Mouse (Mus musculus): Measurements from ENCODE around the gene Gnat2. TPM values are rescaled to one million over a fixed set of nuclear protein-coding genes. Genes with fewer than 3 reads are reported as not detected.

Gene Gnat2
- total and polyA plus RNA-seq, 3 experiments, result 2.0 to 10.2 (median 2.4) TPM

DNA sequence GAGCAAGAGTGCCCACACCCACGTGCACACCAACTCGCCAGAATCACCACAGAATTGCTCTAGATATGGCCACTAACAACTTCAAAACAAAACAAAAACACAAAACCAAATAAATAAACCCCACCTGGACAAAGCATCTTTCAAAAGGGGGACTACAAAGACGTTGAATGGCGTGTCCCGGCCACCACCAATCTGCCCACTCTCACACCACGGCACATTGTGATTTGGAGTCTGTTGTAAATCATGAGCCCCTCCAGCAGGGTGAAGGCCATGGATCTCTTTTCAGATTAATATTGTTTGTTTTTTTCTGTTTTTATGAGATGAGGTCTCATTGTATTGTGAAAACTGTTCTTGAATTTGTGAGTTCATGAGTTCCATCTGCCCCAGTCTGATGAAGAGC, 9.5 kb downstream of the Gnat2 start:
- H3K4me3 ChIP-seq (ENCODE audit: low read depth, low read length), result no peak overlapping the region
- ATAC-seq (ENCODE audit: extremely low read depth, insufficient number of reproducible peaks, low FRiP score, poor library complexity, severe bottlenecking) (no peak), DNase-seq (ENCODE audit: low spot score) (no peak)
- no peaks in the 10 kb centered on the region for H3K9me3 ChIP-seq (replicated peaks)
- peaks cover 55% of the 10 kb centered on the region for H3K4me1 ChIP-seq (ENCODE audit: insufficient read depth, low read depth, low read length)
- no peak for TF ChIP-seq POLR2AphosphoS5 (IDR thresholded peaks at IDR 0.05; ENCODE audit: insufficient replicate concordance, low read depth, low read length)
- TF ChIP-seq CTCF (IDR thresholded peaks at IDR 0.05; ENCODE audit: low read depth, low read length), result no peak
- no peak for TF ChIP-seq GATA1 (IDR thresholded peaks at IDR 0.05; ENCODE audit: borderline replicate concordance, low read length)
- TF ChIP-seq TAL1 (conservative IDR thresholded peaks at IDR 0.05; ENCODE audit: low read depth, low read length), result no peak
- no peak for TF ChIP-seq GATA2 (IDR thresholded peaks at IDR 0.05; ENCODE audit: borderline replicate concordance, low read depth, low read length)
- peaks cover 68% of the 10 kb centered on the region for H3K36me3 ChIP-seq (replicated peaks)
- no peaks in the 10 kb centered on the region for H3K27me3 ChIP-seq (ENCODE audit: insufficient read depth, low read length)

DNA sequence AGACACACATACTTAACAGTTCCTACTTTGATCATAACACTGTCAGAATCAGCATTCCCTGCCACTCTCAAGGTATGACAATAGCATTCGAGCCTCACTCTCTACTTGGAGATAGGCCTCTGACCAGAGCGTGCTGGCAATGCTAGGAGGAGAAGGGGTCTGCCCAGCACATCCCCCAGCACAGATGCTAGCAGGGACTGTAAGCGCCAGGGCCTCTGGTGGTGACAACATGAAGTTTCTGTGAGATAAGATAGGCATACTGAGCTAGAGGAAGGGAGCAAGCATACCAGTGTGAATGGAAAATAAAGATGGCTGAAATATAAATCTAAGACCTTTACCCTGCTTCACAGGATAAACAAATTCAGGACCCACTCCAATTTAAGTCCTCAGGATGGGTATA, 12.7 kb downstream of the Gnat2 start:
- DNase-seq (ENCODE audit: low spot score) (no peak), ATAC-seq (ENCODE audit: extremely low read depth, insufficient number of reproducible peaks, low FRiP score, poor library complexity, severe bottlenecking) (no peak)
- Histone ChIP-seq H3K4me3 (ENCODE audit: low read depth, low read length) (no peak overlapping the region), H3K36me3 (replicated peaks) (peaks cover 80% of the 10 kb centered on the region), H3K4me1 (ENCODE audit: insufficient read depth, low read depth, low read length) (peaks cover 25% of the 10 kb centered on the region), H3K27me3 (ENCODE audit: insufficient read depth, low read length) (no peaks in the 10 kb centered on the region), H3K9me3 (replicated peaks) (no peaks in the 10 kb centered on the region)
- TF ChIP-seq TAL1 (conservative IDR thresholded peaks at IDR 0.05; ENCODE audit: low read depth, low read length), result no peak
- no peak for TF ChIP-seq GATA2 (IDR thresholded peaks at IDR 0.05; ENCODE audit: borderline replicate concordance, low read depth, low read length)
- no peak for TF ChIP-seq POLR2AphosphoS5 (IDR thresholded peaks at IDR 0.05; ENCODE audit: insufficient replicate concordance, low read depth, low read length)
- no peak for TF ChIP-seq GATA1 (IDR thresholded peaks at IDR 0.05; ENCODE audit: borderline replicate concordance, low read length)
- TF ChIP-seq CTCF (IDR thresholded peaks at IDR 0.05; ENCODE audit: low read depth, low read length), result no peak

GRCm38 (mm10) chr3:108111320-108111719, 18.7 kb downstream of the Gnat2 start:
- H3K36me3 ChIP-seq (replicated peaks), result peaks cover 93% of the 10 kb centered on the region
- H3K4me1 ChIP-seq (ENCODE audit: insufficient read depth, low read depth, low read length), result peaks cover 13% of the 10 kb centered on the region
- H3K27me3 ChIP-seq (ENCODE audit: insufficient read depth, low read length), result no peaks in the 10 kb centered on the region
- no peaks in the 10 kb centered on the region for H3K9me3 ChIP-seq (replicated peaks)
- no peak overlapping the region for H3K4me3 ChIP-seq (ENCODE audit: low read depth, low read length)
- TF ChIP-seq GATA2 (IDR thresholded peaks at IDR 0.05; ENCODE audit: borderline replicate concordance, low read depth, low read length) (no peak), POLR2AphosphoS5 (IDR thresholded peaks at IDR 0.05; ENCODE audit: insufficient replicate concordance, low read depth, low read length) (no peak), GATA1 (IDR thresholded peaks at IDR 0.05; ENCODE audit: borderline replicate concordance, low read length) (no peak), CTCF (IDR thresholded peaks at IDR 0.05; ENCODE audit: low read depth, low read length) (no peak), TAL1 (conservative IDR thresholded peaks at IDR 0.05; ENCODE audit: low read depth, low read length) (no peak)
- no peak for ATAC-seq (ENCODE audit: extremely low read depth, insufficient number of reproducible peaks, low FRiP score, poor library complexity, severe bottlenecking)
- DNase-seq (ENCODE audit: low spot score), result no peak

DNA sequence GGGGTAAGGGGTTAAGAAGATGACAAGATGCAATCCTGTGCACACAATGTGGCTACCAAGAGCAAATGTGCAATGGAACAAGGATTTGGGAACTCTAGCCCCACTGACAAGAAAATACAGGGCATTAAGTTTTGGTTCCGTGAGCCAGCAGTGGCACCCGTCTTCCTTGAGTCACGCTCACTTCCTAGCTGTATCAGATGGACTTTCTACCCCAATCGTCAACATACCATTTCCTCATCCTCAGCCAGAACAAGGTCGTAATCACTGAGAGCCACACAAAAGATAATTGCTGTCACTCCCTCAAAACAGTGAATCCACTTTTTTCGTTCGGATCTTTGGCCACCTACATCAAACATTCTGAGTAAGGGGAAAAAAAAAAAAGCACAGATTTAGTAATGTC, 19.7 kb downstream of the Gnat2 start:
- ATAC-seq (ENCODE audit: extremely low read depth, insufficient number of reproducible peaks, low FRiP score, poor library complexity, severe bottlenecking), result no peak
- no peaks in the 10 kb centered on the region for H3K27me3 ChIP-seq (ENCODE audit: insufficient read depth, low read length)
- TF ChIP-seq GATA1 (IDR thresholded peaks at IDR 0.05; ENCODE audit: borderline replicate concordance, low read length) (no peak), TAL1 (conservative IDR thresholded peaks at IDR 0.05; ENCODE audit: low read depth, low read length) (no peak), GATA2 (IDR thresholded peaks at IDR 0.05; ENCODE audit: borderline replicate concordance, low read depth, low read length) (no peak), CTCF (IDR thresholded peaks at IDR 0.05; ENCODE audit: low read depth, low read length) (no peak), POLR2AphosphoS5 (IDR thresholded peaks at IDR 0.05; ENCODE audit: insufficient replicate concordance, low read depth, low read length) (no peak)
- no peaks in the 10 kb centered on the region for H3K9me3 ChIP-seq (replicated peaks)
- no peak for DNase-seq (ENCODE audit: low spot score)
- peaks cover 12% of the 10 kb centered on the region; the same call in 1 of the 2 replicates for H3K4me1 ChIP-seq (ENCODE audit: insufficient read depth, low read depth, low read length)
- no peak overlapping the region for H3K4me3 ChIP-seq (ENCODE audit: low read depth, low read length)
- H3K36me3 ChIP-seq (replicated peaks), result peaks cover 92% of the 10 kb centered on the region

DNA sequence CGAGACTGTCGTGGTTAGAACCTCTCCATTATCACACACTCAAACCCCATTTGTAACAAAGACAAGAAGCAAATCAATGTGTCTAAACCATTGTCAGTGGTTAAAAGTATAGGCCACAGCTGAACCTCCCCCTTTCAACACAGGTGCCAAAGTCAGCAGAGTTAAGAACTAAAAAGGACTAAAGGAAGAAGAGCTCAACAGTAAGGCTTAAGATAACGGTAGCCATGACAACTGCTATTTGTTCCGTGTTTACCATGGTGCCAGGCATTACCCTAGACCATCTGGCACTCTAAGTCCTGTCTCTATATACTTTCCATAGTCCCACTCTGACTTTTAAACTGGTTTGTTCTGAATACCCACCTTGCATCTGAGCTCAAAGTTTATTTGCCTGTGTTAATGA, 20.1 kb downstream of the Gnat2 start:
- DNase-seq (ENCODE audit: low spot score) (no peak), ATAC-seq (ENCODE audit: extremely low read depth, insufficient number of reproducible peaks, low FRiP score, poor library complexity, severe bottlenecking) (no peak)
- no peak for TF ChIP-seq TAL1 (conservative IDR thresholded peaks at IDR 0.05; ENCODE audit: low read depth, low read length)
- TF ChIP-seq GATA2 (IDR thresholded peaks at IDR 0.05; ENCODE audit: borderline replicate concordance, low read depth, low read length), result no peak
- TF ChIP-seq GATA1 (IDR thresholded peaks at IDR 0.05; ENCODE audit: borderline replicate concordance, low read length), result no peak
- TF ChIP-seq CTCF (IDR thresholded peaks at IDR 0.05; ENCODE audit: low read depth, low read length), result no peak
- TF ChIP-seq POLR2AphosphoS5 (IDR thresholded peaks at IDR 0.05; ENCODE audit: insufficient replicate concordance, low read depth, low read length), result no peak
- no peaks in the 10 kb centered on the region for H3K9me3 ChIP-seq (replicated peaks)
- no peak overlapping the region for H3K4me3 ChIP-seq (ENCODE audit: low read depth, low read length)
- peaks cover 11% of the 10 kb centered on the region; the same call in 1 of the 2 replicates for H3K4me1 ChIP-seq (ENCODE audit: insufficient read depth, low read depth, low read length)
- H3K27me3 ChIP-seq (ENCODE audit: insufficient read depth, low read length), result no peaks in the 10 kb centered on the region
- H3K36me3 ChIP-seq (replicated peaks), result peaks cover 93% of the 10 kb centered on the region

GRCm38 (mm10) chr3:108113591-108114289, 21.2 kb downstream of the Gnat2 start:
- no peaks in the 10 kb centered on the region for H3K9me3 ChIP-seq (replicated peaks)
- DNase-seq (ENCODE audit: low spot score) (no peak), ATAC-seq (ENCODE audit: extremely low read depth, insufficient number of reproducible peaks, low FRiP score, poor library complexity, severe bottlenecking) (no peak)
- H3K27me3 ChIP-seq (ENCODE audit: insufficient read depth, low read length), result no peaks in the 10 kb centered on the region
- H3K36me3 ChIP-seq (replicated peaks), result peaks cover 93% of the 10 kb centered on the region
- H3K4me3 ChIP-seq (ENCODE audit: low read depth, low read length), result no peak overlapping the region
- peaks cover 13% of the 10 kb centered on the region for H3K4me1 ChIP-seq (ENCODE audit: insufficient read depth, low read depth, low read length)
- TF ChIP-seq GATA1 (IDR thresholded peaks at IDR 0.05; ENCODE audit: borderline replicate concordance, low read length) (no peak), POLR2AphosphoS5 (IDR thresholded peaks at IDR 0.05; ENCODE audit: insufficient replicate concordance, low read depth, low read length) (no peak), GATA2 (IDR thresholded peaks at IDR 0.05; ENCODE audit: borderline replicate concordance, low read depth, low read length) (no peak), TAL1 (conservative IDR thresholded peaks at IDR 0.05; ENCODE audit: low read depth, low read length) (no peak)
